Mouse (Mus musculus) hindbrain, embryonic 15.5 days (tissue): ENCODE data around the gene Olfr293. TPM values are rescaled to one million over a fixed set of nuclear protein-coding genes. Genes with fewer than 3 reads are reported as not detected.

ENCODE experiments used
- ATAC-seq: fragments of 200-750 bp; cut with Nextera tagmentation; 2 replicates; pipeline ENCODE4 v1.8.0; 2017; ENCODE audit warnings: low read depth, moderate number of reproducible peaks, moderate TSS enrichment; ENCODE audit not compliant: low FRiP score
- H3K27ac ChIP-seq: fragments of 300-500 bp; sonication (generic); replicated peaks from 2 replicates; pipeline ENCODE4 v1.5.1; 2015; ENCODE audit warnings: mild to moderate bottlenecking, inconsistent platforms
- H3K27me3 ChIP-seq: fragments of 300-500 bp; sonication (generic); 2 replicates; pipeline ENCODE4 v1.6.1; 2015; ENCODE audit warnings: control low read depth, inconsistent platforms
- H3K36me3 ChIP-seq: fragments of 300-500 bp; sonication (generic); 2 replicates; pipeline ENCODE4 v1.6.1; 2015; ENCODE audit warnings: control low read depth, inconsistent platforms
- H3K4me1 ChIP-seq: fragments of 300-500 bp; sonication (generic); replicated peaks from 2 replicates; pipeline ENCODE4 v1.6.1; 2015; ENCODE audit warnings: control low read depth, inconsistent platforms
- H3K4me2 ChIP-seq: fragments of 300-500 bp; sonication (generic); 2 replicates; pipeline ENCODE4 v1.6.1; 2015; ENCODE audit warnings: moderate library complexity, mild to moderate bottlenecking, inconsistent platforms
- H3K4me3 ChIP-seq: fragments of 300-500 bp; sonication (generic); 2 replicates; pipeline ENCODE4 v1.5.1; 2015; ENCODE audit warnings: mild to moderate bottlenecking, inconsistent platforms
- H3K9ac ChIP-seq: fragments of 300-500 bp; sonication (generic); 2 replicates; pipeline ENCODE4 v1.6.1; 2015; ENCODE audit warnings: inconsistent platforms
- H3K9me3 ChIP-seq: fragments of 300-500 bp; sonication (generic); 2 replicates; pipeline ENCODE4 v1.6.1; 2016; ENCODE audit warnings: control low read depth, inconsistent platforms
- WGBS: fragments of 180-500 bp; shearing (Covaris S2); methylation state at CpG from one replicate; pipeline ENCODE4 v1.1.7; 2015; 5-methylcytosine and 5-hydroxymethylcytosine counted together
- polyA plus RNA-seq: library from polyadenylated mRNA; unstranded; fragments of >200 nt; fragmentation: Nextera tagmentation; extraction: Ambion mirVana; gene quantifications from 2 replicates; pipeline ENCODE4 v1.2.1, GENCODE M21; 2015

The Olfr293 gene
- polyA plus RNA-seq, result not detected in 2 replicates

GRCm38 (mm10) chr7:86648761-86649160 lies at the start of gene Olfr293:
Gene Olfr293 (plus strand): TSS chr7:86649061.
- no peak within 1 kb of the TSS for H3K4me3 ChIP-seq
- no peak within 1 kb of the TSS for H3K27ac ChIP-seq
- H3K4me2 ChIP-seq, result no peak within 1 kb of the TSS
- no peaks in the 10 kb centered on the region for H3K27me3 ChIP-seq
- ATAC-seq, result no peak
- H3K4me1 ChIP-seq, result no peaks in the 10 kb centered on the region
- WGBS, result 90% methylated on average over 4 of the region's 4 CpGs
- no peaks in the 10 kb centered on the region for H3K36me3 ChIP-seq
- no peak within 1 kb of the TSS for H3K9ac ChIP-seq
- no peaks in the 10 kb centered on the region for H3K9me3 ChIP-seq

- no peak for ATAC-seq
These were observed 32.3 kb upstream of the Olfr293 start, which contains the start of gene Olfr294 for GRCm38 (mm10) chr7:86616543-86616942. Gene Olfr294 (minus strand): TSS chr7:86616643.

DNA sequence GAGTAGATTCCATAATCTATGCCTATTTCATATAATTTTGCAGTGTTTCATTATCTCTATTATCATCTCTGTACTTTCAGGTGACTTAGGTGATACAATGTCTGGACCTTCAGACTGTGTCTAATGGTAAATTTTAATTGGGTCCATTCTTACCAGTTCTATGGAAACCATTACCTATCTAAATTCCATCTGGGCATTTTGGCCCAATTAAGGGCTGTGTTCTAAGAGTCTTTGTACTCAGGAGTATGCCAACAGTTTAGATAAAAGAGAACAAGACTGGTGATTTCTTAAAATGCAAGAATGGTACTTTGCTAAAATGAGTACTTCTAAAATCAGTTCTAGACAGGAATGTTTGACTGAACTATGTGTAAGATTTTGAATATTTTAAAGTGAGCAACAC lies 39.2 kb downstream of the Olfr293 start, which contains the start of gene Olfr292:
Gene Olfr292 (plus strand): TSS at position 301 of the 400 bp plus-strand sequence.
- no peaks in the 10 kb centered on the region for H3K36me3 ChIP-seq
- H3K27ac ChIP-seq, result no peak within 1 kb of the TSS
- ATAC-seq, result no peak
- no peak within 1 kb of the TSS for H3K9ac ChIP-seq
- H3K4me2 ChIP-seq, result no peak within 1 kb of the TSS
- no peak within 1 kb of the TSS for H3K4me3 ChIP-seq
- no peaks in the 10 kb centered on the region for H3K9me3 ChIP-seq
- no peaks in the 10 kb centered on the region for H3K27me3 ChIP-seq
- no peaks in the 10 kb centered on the region for H3K4me1 ChIP-seq

More at GRCm38 (mm10) chr7:86616543-86616942, 32.3 kb upstream of the Olfr293 start, which contains the start of gene Olfr294:
- no peaks in the 10 kb centered on the region for H3K9me3 ChIP-seq
- H3K4me1 ChIP-seq, result no peaks in the 10 kb centered on the region
- H3K9ac ChIP-seq, result no peak within 1 kb of the TSS
- 67% methylated on average over 2 of the region's 2 CpGs for WGBS
- no peaks in the 10 kb centered on the region for H3K27me3 ChIP-seq
- no peak within 1 kb of the TSS for H3K4me2 ChIP-seq
- H3K36me3 ChIP-seq, result no peaks in the 10 kb centered on the region
- no peak within 1 kb of the TSS for H3K27ac ChIP-seq
- H3K4me3 ChIP-seq, result no peak within 1 kb of the TSS

Other genes starting within 250 kb of the Olfr293 start
- gene Olfr301, start 245.2 kb upstream of the Olfr293 start, polyA plus RNA-seq, result not detected in 2 replicates
- not detected in 2 replicates for gene Olfr299, start 189.1 kb upstream of the Olfr293 start, polyA plus RNA-seq
- gene Olfr298, start 156.6 kb upstream of the Olfr293 start, polyA plus RNA-seq, result not detected in 2 replicates
- gene Olfr297, start 129.1 kb upstream of the Olfr293 start, polyA plus RNA-seq, result not detected in 2 replicates
- gene Olfr295, start 65.2 kb upstream of the Olfr293 start, polyA plus RNA-seq, result not detected in 2 replicates
- not detected in 2 replicates for gene Olfr294, start 32.4 kb upstream of the Olfr293 start, polyA plus RNA-seq
- not detected in 2 replicates for gene Olfr292, start 39.3 kb downstream of the Olfr293 start, polyA plus RNA-seq
- gene Folh1, start 126.9 kb downstream of the Olfr293 start, polyA plus RNA-seq, result 0.86 and 0.97 TPM in 2 replicates
- gene Vmn2r77, start 146.0 kb downstream of the Olfr293 start, polyA plus RNA-seq, result not detected in 2 replicates